Mouse (Mus musculus) heart, postnatal 10 days (tissue): ENCODE measurements around the gene Hivep1. TPM values are rescaled to one million over a fixed set of nuclear protein-coding genes. Genes with fewer than 3 reads are reported as not detected.

Experiments
- DNase-seq, 2 experiments: peaks; one replicate each; pipeline ENCODE4 v3.0.0; 2021
- intact Hi-C: fragments of 180-260 bp; cut with DNase I; formaldehyde crosslinking; loops from one replicate; pipeline ENCODE4 v1.15.1; 2025
- total RNA-seq, 2 experiments: library from RNA; stranded (reverse); gene quantifications; 2 replicates each; pipeline ENCODE4 v1.2.3; 2021

The Hivep1 gene
- total RNA-seq, 2 experiments from 2014 or later, result 24.2 to 24.3 TPM

DNA sequence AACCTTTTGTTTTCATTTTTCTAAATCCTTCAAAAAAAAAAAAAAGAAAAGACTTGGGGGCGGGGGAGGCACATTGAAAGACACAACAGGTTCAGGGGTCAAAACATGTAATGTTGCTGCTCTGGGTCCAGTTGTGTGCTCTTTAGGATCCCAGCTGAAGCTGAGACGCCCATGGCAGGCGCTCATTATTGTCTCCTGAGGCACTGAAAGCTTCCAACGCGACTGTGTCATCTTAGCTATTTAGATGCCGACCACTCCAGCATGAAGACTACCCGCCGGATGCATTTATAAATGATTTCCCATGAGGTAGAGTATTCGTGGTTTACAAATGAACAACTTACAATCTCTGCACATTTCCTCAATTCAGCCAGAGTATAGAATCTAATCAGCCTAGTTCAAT lies 141.2 kb downstream of the Hivep1 start:
- no peak for DNase-seq
- intact Hi-C loops, result no loop called here

- intact Hi-C loops, result no loop called here
- no peak for DNase-seq
Measured at GRCm38 (mm10) chr13:42195671-42196070, 143.8 kb downstream of the Hivep1 start.

DNA sequence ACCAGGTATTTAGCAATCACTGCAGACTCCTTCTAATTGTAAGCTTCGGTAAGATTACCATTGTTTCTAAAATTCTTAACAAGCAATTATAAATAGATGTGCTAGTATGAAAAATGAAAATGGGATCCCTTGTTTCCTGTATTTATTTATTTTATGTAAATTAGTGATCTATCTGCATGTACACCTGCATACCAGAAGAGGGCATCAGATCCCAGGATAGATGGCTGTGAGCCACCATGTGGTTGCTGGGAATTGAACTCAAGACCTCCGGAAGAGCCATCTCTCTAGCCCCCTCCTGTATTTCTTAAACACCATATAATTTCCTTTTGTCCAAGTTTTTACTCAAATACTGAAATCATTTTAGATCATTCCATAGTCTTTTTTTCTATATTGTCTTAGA lies 145.8 kb downstream of the Hivep1 start:
- intact Hi-C loops, result no loop called here
- DNase-seq, result no peak

DNA sequence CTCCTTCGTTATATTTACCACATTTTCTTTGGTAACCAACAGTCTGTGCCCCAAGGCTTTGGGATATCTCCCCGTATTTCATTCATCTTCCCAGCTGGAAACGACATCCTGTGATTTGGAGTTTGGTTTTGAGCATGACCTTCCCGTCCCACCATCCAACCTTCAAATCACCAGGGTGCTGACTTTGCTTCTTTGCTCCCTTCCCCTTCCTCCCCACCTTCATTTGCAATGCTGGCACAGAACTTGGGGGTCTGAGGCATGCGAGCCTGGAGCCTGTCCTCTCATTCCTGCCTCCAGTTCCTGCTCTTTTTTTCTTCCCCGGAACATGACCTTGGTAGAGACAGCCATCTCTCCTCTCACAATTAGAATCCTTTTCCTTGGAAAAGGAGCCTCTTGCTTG lies 161.7 kb downstream of the Hivep1 start:
- intact Hi-C loops, result no loop called here
- DNase-seq, result no peak

DNA sequence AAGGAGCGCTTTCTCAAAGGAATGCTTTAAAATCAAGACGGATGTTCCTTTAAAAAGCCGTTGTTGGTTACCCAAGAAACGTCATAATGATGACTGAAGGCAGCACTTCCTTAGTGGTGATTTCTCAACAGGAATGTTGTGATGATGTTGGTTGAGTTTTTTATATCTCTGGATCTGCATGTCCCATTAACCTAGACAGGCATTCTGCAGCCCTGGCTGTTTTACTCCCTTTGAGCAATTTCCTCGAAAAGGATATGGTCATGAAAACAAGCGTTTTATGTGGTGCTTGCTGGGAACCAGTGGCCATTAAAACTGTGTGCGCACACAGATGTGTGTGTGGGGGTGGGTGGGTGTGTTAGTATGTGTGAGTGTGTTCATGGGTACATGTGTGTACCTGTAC lies 170.6 kb downstream of the Hivep1 start:
- intact Hi-C loops, result no loop called here
- DNase-seq, result no peak

DNA sequence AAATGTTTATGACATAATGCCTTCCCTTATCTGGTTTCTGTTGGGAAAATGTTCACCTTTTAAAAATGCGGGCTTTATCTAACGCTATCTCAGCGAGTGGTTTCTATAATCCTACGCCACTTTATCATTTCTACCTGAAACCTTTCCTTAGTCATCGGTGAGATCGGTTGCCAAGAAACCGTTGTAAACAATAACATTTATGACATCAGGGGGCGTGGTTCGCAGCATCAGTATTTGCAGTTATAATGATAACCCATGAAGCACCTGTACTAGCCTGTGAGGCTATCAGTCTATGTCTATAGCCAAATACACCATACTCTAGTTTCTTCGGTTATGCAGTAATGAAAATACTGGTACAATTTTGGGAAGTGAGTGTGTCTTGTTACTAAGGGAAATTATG lies 177.0 kb downstream of the Hivep1 start:
- no peak for DNase-seq
- intact Hi-C loops, result no loop called here

DNA sequence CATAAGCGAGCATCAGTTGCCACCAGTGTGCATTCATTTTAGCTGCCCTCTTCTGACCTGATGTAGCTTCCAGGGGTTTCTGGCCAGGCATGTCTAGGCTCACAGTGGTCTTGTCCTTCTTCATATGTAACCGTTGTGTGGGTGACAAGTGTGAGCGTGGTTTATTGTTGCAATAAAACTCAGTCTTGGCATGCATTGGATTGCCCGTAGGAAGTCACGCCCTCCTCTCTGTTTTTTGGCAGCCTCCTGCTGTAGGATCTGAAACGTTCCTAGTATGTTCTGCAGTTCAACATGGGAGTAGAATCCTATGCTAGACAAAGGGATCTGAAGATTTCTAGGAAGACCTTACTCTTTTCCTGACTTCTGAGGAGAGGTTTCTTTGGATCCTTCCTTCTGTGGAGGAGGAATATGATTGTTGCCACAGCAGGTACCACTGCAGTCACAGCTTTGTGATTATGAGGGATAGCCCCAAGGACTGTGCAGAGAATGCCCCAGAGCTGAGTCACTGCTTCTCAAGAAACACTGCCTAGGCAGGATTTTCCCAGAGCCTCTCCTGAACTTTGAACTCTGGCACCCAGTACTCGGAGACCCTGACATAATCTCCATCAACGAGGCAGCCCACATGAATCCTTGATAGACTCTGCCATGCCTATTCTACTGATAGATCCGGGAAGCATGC lies 182.1 kb downstream of the Hivep1 start:
- intact Hi-C loops, result no loop called here
- no peak for DNase-seq

DNA sequence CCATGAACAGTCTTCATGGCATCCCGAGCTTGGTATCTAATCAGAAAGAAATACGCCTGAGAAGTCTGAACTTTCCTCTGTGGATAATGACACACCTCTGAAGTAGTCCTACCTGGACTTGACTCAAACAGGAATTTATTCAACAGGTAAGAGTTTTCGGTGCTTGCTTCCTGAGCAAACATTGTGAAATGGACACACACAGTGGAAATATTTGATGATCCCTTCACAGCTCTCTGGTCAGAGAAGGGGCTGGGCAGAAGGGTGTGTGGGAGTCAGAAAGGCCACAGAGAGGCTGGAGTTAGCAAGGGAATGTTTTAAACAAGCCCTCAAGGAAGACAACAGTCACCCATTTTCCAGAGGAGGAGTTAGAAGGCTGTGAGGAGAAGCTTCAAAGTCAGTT lies 186.7 kb downstream of the Hivep1 start:
- intact Hi-C loops, result no loop called here
- DNase-seq, result no peak

DNA sequence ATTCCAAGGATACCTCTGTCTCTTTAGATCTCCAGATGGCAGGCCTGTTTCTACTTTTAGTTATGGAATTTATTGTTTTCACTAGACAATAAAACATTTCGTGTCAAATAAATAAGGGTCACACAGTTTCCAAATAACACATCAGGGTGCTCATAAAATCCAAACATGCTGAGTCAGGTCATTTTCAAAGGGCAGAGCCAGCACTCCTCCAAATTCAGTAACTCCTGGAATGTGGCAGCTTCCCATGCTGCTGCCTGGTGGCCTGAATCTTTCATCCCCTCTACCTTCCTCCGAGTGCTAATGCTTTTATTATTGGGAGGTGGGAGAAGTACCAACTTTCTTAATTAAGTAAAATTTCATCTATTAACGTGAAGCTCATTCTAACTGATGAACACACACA lies 190.3 kb downstream of the Hivep1 start:
- no peak for DNase-seq
- intact Hi-C loops, result loop anchor here (5.0 kb wide), 2 partner anchors 190 to 495 kb away; partner anchors contain the start of gene Hivep1

Other genes starting within 250 kb of the Hivep1 start
- gene Adtrp, start 204.3 kb upstream of the Hivep1 start, total RNA-seq, result 1 to 10 TPM; 1.9 to 8.5 TPM
- gene Edn1, start 249.5 kb downstream of the Hivep1 start, total RNA-seq, result 1 to 10 TPM; 7.4 to 8.4 TPM